Mouse (Mus musculus) kidney, postnatal 25 days (tissue): ENCODE measurements around the gene Gpalpp1.

Source experiments
- DNase-seq, 2 experiments: peaks; one replicate each; pipeline ENCODE4 v3.0.0; 2021; ENCODE audit warnings: mixed read lengths in 2 of 2

The Gpalpp1 gene

DNA sequence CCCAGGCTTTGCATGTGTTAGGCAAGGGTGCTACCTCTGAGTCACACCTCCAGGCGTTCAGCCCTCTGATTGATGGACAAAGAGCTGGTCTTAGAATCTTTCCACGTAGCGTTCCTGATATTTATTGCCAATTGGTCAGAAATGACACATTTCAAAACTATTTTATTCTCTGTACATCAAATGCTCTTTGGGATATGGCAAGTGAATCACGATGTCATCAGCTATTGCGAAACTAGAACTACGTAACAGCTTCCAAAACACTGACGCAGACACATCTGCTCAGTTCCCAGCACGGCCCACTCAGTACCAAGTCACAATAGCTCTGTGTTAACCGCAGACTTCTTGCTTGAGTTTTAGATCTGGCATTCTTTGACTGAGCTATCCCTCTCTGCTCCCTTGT lies 11.0 kb downstream of the Gpalpp1 start:
- DNase-seq, result no peak

DNA sequence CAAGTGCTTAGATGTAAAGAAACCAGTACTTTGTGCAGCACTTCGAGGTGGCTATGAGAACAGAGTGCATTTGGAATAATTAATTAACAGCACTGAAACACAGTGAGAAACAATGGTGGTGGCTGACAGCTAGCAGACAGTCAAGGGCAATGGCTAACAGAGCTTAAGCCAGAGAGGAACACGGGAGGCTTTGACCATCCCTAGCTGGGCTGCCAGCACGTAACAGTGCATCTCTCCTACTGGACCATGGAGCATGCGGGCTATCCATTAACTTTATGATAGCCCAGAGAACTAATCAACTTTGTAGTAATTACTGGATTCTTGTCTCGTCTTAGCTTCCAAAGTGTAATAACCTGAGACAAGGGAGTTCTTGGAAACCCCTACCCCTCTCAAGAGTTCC lies 12.7 kb downstream of the Gpalpp1 start:
- peak; percentile 25 to 64 for DNase-seq

DNA sequence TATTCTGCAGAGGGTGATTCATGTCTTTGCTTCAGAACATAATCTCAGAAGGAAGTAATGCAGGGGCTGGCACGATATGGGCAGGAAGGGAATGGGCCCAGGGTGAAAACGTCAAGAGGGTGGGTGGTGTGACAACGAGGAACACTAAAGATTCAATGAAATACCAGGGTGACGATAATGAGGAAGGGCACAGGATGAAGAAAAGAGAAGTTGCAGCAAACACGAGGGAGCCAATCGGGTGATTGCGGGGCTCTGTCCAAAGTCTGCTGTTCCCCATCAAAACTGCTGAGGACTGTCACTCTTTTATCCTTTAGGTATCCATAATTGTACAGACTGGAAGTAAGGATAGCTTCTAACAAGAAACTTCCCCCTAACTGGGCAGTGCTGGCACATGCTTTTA lies 13.3 kb downstream of the Gpalpp1 start:
- DNase-seq, result no peak

DNA sequence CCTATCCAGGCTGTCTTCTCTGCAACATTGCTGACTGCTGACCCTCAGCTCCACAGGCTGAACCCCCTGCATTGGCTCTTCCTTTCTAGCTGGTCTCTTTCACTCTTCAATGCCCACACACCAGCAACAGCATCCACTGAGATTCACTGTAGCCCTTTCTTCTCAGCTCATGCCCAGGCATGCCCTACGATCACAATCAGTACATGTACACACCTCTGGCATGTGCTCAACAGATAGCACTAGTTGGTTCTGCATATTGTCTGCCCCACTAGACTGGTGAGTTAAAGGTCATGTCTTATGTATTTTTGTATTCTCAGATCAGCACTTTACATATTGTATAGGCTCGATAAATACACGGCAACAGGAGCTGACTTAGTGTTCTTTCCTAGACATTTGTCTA lies 26.4 kb downstream of the Gpalpp1 start:
- no peak for DNase-seq

DNA sequence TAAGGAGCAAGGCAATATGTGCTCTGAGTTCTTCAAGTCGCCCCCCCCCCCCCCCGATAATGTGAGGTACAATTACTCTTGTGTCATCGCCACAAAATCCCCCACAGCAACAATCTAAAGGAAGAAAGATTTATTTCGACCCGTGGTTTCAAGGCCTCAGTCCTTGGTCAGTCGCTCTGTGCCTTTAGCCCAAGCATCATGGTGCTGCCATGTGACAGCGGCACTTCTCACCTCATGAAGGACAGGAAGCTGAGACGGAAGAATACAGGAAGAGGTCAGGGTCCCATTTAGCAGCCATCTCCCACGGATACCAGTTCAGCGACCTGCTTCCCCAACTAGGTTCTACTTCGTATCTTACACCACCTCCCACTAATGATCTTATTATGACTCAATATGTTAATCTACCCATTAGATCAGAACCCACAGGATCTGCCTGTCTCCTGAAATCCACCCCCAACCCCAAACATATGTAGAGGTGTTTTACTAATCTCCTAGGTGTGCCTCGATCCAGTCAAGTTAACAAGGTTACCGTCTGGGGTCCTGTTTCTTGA lies 28.4 kb downstream of the Gpalpp1 start:
- no peak for DNase-seq

DNA sequence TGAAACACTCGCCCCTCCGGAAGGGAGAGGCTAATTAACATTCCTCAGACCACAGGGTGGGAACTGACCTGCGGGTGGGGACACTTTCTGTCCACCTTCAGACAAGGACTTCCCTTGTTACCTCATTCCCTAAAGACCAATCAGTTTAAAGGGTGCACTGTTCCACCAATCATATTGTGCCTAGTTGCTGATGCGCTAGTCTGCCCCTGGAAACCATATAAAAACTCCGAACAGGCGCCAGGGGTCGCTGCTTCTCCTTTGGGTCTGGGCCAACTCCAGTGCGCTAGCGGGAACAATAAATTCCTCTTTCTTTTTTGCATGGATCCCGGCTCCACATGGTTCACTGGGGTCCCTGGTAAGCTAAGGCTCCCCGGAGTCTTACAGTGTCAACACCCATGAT lies 29.1 kb downstream of the Gpalpp1 start:
- no peak for DNase-seq

DNA sequence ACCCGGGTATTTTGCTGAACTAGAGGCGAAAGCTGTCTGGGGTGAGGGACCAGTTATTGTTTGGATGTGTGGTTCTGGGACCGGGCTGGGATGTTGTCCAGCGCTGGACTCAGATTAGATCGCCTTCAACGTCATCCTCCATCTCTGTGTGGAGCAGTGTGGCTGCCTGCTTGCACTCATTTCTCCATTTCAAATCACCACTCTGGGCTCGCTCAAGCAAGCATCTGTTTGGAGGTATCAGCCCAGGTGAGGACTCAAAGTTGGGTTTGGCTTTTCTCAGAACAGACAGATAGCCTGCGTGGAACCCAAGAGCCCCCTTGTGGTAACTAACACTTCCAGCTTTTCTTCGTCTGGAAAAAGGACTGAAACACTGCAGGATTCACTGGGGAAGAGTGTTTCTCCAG lies 33.5 kb downstream of the Gpalpp1 start:
- peak; percentile 50 to 60 for DNase-seq

DNA sequence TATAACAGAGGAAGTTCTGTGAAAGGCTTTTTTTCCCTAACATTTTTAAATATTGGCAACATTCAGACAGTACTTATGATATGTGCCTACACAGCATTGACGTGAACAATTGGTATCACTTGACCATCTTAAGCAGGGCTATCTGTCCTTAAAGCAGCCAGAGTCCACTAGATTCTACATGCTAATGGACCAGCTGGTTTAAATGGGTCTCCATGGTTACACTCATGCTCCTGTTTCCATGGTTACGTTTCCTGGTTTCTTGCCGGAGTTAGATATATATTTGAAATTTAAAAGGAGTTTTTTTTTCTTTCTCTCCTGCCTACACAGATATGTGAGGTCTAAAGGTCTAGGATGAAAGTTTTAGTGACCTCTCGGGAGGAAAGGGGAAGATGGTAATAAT lies 34.0 kb downstream of the Gpalpp1 start:
- DNase-seq, result no peak

DNA sequence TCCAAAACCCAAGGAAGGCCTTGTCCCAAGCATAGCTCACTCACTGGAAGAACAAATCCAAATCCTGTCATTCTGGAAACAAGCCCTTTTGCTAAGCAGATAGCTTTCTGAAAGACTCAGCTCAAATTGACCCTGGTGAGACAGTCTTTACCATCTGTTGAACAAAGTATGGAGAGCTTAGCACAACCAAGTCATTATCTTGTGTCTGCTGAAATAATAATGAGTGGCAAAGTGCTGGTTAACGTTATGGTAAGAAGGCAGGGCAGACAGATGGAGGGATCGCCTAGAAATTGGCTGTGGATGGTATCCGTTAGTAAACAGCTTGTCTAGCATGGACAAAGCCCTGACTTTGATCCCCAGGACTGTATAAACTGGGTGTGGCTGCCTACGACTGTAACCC lies 34.8 kb downstream of the Gpalpp1 start:
- no peak for DNase-seq

DNA sequence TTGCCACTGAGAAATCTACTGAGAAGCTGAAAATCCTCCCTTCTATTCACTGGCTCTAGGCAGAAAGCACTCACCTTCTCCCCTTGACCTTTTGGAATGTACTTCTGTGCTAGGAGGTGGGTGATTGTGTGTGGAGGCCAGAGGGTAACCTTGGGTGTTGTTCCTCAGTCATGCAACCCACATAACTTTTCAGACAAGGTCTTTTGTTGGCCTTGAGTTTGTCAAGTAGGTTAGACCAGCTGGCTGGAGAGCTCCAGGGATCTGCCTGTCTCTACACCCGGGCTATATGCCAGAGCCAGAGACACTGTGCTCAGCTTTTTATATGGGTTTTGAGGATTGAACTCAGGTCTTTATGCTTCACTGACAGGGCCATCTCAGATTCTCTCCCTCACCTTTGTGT lies 36.4 kb downstream of the Gpalpp1 start:
- no peak for DNase-seq

DNA sequence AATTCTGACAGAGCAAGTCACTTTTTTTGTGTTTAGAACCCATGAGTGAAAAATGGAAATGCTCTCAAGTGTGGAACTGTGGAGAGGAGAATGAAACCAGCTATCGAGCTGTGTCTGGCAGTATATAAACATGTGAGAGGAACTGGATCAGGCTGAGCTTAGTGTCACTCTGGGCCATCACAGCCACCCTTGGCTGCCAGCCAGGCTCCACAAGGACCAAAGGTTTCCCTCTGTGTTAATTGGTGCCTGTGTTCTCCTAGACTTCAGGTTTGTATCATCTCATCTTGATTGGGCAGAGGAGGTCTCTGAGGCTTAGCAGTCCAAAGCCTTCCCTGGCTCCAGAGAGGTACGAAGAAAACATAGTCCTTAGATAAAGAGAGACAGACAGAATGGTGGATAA lies 37.9 kb downstream of the Gpalpp1 start:
- peak; percentile 53 to 58 for DNase-seq

DNA sequence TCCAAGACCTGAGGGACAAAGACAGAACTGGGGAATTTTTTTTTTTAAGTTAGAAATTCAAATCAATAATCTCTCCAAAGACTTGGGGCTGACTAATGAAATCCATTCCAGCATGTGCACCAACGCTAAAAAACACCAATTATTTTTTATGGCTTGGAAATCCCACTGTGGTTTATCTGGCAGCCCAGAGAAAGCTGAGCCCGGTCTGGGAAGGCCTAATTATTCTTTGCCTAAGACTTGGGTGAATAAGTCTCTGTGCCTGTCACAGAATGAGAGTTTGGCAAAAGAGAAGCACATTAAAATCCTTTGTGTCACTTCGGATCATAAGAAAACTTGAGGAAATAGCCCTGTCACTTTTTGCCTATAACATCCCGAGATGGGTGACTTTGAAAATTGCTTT lies 41.3 kb downstream of the Gpalpp1 start:
- no peak for DNase-seq

DNA sequence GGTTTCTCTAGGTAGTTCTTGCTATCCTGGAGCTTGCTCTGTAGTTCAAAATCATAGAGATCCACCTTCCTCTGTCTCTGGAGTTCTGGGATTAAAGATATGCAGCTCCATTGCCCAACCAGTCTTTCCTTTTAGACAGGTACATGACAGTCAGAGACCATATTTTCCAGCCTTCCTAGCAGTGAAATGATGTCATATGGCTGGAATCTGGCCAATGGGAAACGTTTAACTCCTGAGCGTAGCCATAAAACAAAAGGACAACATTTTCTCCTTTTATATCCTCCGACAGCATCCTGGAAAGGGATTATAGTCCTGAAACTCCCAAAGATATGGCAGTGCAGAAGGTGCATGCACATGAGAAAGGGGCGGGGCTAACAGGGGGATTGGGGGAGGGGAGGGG lies 42.3 kb downstream of the Gpalpp1 start:
- no peak for DNase-seq

DNA sequence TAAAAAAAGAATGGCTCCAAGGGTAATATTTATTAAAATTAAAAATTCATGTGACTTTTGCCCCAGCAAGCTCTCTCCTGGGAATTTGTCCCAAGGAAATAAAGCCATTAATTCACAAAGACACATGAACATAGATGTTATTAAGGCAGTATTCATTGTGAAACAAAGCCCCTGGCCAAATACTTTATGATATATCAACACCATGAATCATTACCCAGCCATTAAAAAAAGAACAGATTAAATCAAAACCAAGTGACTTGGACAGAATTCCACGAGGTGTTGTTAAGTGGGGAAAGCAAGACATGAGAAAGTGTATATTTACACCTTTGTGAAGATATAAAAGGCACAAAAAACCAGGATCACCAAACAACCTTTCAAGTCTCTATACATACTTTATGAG lies 43.3 kb downstream of the Gpalpp1 start:
- DNase-seq, result no peak

DNA sequence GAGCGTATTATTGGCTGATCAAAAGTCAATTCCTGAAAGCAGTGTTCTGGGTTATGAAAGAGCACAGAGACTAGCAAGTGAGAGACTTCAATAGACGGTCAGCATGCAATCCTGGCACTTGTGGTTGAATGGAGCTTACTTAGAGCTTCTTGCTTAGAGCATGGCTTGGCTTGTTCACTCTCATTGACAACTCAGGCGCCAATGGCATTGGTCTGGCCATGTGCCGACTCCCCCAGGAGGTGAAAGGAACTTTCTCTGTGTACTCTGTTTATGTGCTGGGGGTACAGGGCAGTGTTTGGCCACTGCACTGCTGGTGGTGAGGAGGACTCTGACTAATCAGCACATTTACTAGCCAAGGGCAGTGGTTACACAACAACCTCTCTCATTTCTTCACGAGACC lies 51.1 kb downstream of the Gpalpp1 start:
- no peak for DNase-seq

DNA sequence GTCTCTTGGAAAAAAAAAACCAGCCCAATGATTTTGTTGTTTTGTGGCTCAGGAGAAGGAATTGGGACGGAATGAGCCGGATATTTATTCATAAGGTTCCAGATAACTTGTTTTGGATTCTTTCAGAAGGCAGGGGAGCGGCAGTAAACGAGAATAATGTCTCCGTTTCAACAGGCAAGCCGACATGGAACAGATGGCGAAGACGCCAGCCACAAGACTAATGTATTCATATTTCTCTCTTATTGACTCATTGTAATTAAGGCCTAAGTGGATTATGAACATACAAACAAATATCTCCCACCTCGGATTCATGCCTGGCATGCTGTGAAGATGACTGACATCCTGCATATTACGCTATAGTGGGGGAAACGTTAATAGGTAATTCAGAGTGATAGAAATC lies 56.8 kb downstream of the Gpalpp1 start:
- DNase-seq, result no peak

DNA sequence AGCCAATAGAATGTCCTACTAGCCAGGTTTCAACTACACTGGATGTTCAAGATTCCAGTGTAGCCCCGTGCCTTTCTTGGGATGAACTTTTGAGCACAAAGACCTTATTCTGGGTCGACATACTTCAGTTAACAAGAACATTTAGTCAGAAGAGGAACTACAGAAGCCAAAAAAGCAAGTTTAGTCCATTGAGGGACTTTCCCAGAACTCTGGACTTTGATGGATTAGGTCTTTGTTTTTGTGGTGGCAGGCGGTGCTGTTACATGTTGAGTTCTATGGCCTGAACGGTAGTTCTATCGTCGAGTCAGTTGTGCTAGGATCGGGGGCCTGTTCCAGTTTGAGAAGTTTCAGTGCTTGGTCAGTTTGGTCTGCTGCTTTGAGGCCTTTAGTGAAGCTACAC lies 58.6 kb downstream of the Gpalpp1 start:
- DNase-seq, result no peak

DNA sequence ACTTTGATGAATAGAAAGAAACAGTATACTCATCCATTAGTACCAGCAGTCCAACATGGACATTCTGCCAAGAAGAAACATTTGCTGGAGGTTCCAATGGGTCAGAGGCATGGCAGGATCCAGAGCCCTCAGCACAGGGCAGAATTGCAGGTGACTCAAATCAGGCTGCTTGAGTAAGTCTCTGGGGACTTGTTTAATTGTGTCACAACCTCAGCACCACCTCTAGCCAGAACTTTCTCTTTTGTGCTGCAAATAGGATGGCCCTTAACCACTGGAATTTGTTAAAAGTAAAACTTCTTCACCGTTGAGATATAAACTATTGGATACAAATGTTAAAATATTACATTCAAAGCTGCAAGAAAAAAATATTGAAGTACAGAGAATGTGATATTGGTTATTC lies 64.8 kb downstream of the Gpalpp1 start:
- no peak for DNase-seq

DNA sequence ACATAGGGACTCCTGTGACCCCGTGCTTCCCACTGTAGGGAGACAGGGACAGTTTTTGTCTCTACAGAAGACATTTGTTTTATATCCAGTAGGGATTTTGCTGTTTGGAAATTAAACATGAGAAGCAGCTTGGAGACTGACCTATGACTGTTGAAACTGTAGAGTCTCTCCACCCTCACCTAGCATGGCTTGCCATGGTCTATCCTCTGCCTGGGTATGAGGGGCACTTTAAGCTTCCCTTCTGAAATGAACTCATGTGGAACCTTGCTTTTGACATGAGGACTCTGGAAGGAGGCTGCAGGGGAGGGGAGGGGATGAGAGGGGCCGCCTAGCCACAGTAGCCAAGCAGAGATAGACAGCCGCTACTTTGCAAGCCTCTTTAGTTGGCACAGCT lies 66.4 kb downstream of the Gpalpp1 start:
- no peak for DNase-seq

DNA sequence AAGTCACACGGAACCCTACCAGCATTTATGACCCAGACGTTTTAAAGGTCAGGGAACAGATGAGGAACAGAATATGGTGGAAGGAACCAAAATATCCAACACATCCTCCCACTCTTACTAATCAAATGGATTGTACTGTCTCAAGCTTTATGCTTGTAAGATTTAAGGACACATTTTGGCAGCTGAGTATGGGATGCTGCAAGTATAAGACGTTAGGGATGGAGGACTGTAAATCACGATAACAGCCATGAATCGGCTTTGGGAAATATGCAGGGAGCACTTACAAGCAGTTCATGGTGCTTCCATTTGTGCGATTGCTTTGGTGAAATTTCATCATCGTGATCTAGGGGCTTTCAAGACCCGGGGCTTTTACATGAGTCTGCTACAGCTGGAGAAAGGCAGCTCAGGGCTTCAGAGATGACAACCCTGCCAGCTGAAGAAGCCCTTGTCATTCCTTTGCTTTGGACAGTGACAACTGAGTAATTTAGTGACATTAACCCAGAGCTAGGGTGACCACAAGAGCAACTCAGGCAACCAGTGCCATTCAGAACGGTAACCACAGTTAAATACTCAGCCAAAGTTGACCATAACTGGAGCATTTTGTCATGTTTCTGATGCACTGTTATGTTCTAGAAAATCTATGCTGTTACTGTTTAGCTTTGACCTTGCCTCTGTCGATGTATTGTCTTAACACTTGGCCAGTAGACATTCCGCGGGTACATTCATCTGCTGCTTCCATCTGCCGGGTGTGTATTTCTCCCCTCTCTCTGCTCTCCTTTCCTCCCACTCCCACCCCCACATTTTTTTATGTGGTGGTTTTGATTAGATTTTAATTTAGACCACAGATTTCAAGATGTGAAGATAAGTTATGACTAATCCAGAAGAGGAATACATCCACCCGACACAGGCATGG lies 67.1 kb downstream of the Gpalpp1 start:
- no peak for DNase-seq
